Mouse (Mus musculus) cerebellum, adult 2 months (tissue): ENCODE measurements around the gene Wrnip1.

ENCODE experiments used
- CTCF ChIP-seq: fragments of 200-500 bp; IDR thresholded peaks from 2 replicates; pipeline ENCODE4 v1.5.1; 2011; ENCODE audit warnings: low read depth, mild to moderate bottlenecking, control low read depth, low read length, moderate library complexity, borderline replicate concordance; ENCODE audit not compliant: insufficient read depth
- POLR2A ChIP-seq: fragments of 200-500 bp; IDR thresholded peaks from 2 replicates; pipeline ENCODE4 v1.6.1; 2011; ENCODE audit warnings: low read length, control low read depth, borderline replicate concordance; ENCODE audit not compliant: insufficient read depth

DNA sequence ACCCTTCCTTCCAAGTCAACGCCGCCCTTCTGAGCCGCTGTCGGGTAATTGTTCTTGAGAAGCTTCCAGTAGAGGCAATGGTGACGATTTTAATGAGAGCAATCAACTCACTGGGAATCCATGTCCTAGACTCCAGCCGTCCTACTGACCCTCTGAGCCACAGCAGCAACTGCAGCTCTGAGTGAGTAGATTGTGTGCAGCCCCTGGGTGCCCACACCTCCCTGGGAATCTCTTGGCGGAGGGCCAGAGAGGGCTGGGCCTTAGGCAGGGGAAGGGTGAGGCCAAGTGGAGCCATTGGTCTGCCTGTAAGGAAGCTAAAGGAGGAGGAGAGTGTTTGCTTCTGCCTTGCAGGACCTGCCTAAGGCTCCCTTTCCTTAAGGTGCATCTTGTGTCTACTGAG lies 5.0 kb downstream of the Wrnip1 start:
- TF ChIP-seq POLR2A: no peak
- no peak for TF ChIP-seq CTCF
